Mouse (Mus musculus) cerebellum, adult 11-12 months (tissue): ENCODE measurements around the gene Sertad1.

Experiments used
- DNase-seq: peaks from one replicate; pipeline ENCODE4 v3.0.0; 2022

The Sertad1 gene

DNA sequence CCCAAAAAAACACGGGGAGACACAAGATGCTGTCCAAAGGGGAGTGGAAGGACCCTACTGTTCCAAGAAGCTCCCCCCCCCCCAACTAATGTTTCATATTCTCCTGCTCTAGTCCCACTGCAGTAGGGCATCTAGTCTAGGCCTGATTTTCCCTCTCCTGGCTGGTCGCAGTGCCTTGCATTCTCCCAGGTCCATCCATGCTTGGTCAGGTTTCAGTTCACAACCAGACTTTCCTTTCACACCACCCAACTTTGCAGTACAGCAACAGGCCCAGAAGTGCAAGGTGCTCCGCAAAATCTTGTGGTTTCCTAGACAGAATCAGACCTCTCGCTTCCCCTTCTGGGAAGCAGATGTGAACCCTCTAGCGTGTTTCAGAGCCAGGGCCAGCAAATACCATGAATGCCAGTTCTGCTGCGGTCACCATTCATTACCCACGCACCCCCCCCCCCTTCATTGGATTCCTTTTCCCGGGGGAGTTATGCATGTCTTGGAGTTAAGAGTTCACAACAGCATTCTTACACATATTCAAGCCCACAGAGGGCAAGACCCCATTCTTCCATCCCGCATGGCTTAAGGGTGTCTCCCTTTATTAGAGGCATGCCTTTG lies 20.2 kb downstream of the Sertad1 start:
- DNase-seq: no peak

DNA sequence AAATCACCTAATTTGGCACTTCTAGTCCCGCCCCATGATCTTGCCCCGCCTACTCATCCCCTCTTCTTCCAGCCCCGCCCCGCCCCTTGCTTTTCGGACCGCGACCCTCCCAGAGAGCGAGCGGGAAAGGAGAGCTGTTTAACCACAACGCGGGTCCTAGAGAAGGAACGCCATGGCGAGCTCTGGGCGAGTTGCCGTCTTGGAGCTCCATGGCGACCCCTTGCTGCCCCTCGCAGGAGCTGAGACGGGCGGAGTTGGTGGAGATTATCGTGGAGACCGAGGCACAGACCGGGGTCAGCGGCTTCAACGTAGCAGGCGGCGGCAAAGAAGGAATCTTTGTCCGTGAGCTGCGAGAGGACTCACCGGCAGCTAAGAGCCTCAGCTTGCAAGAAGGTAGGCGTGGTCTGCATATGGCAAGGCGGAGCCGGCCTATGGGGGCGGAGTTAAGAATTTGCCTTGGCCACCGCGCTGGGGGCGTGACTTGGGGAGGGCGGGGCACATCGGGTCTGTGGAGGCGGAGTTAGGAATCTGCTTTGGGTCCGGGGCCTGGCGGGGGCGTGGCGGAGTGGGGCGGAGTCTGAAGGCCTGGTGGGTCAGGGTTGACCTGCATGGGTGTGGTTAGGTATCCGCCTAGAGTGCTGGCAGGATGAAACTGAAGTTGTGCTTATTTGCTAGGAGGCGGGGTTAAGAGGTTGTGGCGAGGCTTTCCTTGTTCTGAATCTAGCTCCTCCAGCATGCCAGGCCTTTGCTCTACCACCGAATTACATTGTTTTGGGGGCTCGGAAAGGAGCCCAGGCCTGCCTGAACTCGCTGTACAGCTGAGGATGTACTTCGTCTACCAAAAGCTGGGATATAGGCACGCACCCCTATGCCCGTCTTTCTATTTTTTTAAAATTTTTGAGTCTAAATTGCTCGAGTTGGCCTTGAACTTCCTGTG lies 21.3 kb downstream of the Sertad1 start:
- DNase-seq: peak; percentile 92

DNA sequence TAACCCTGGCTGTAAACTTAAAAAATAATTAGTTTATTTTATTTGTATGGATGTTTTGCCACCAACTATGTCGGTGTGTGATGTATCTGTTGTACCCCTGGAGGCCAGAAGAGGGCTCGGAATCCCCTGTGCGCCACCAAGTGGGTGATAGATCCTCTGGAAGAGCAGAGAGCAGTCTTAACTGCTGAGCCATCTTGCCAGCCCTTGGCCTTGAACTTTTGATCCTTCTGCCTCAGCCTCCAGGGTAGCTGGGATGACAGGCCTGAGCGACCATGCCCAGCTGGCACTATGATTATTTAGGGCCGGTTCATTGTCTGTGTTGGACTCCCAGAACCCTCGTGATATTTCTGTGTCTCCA lies 21.9 kb downstream of the Sertad1 start:
- peak; percentile 63 for DNase-seq

DNA sequence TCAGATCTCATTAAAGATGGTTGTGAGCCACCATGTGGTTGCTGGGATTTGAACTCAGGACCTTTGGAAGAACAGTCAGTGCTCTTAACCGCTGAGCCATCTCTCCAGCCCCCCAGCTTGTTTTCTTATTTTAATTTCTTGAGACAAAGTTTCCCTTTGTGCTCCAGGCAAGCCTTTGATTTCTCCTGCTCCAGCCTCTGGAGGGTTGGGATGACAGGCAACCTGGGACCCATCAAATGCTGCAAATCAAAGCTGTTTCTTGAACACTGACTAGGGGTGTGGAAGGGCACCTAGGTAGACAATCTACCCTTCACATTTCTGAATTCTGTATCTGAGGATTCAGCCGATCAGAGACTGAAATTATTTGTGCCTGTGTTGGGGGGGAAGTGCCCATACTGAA lies 24.1 kb downstream of the Sertad1 start:
- no peak for DNase-seq

DNA sequence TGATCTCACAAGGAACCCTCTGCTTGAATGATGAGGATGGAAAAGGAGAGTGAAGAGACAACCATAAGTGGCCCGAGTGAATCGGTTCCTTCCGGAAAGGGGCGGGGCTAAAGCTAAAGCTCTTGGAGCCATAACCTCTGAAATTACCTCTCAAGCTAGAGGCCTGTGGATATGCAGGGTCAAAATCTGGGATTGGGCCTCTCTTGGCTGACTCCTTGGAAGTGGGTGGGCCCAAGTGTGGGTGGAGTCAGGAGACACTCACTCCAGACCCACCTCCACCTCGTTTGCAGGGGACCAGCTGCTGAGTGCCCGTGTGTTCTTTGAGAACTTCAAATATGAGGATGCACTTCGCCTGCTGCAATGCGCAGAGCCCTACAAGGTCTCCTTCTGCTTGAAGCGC lies 28.3 kb downstream of the Sertad1 start:
- DNase-seq: no peak

DNA sequence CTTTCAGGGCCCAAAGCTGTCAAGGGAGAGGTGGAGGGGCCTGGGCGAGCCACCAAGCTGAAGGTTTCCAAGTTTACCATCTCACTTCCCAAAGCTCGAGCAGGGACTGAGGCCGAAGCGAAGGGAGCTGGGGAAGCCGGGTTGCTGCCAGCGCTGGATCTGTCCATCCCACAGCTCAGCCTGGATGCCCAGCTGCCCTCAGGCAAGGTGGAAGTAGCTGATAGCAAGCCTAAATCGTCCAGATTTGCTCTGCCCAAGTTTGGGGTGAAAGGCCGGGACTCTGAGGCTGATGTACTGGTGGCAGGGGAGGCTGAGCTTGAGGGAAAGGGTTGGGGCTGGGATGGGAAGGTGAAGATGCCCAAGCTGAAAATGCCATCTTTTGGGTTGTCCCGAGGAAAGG lies 31.6 kb downstream of the Sertad1 start:
- DNase-seq: no peak

DNA sequence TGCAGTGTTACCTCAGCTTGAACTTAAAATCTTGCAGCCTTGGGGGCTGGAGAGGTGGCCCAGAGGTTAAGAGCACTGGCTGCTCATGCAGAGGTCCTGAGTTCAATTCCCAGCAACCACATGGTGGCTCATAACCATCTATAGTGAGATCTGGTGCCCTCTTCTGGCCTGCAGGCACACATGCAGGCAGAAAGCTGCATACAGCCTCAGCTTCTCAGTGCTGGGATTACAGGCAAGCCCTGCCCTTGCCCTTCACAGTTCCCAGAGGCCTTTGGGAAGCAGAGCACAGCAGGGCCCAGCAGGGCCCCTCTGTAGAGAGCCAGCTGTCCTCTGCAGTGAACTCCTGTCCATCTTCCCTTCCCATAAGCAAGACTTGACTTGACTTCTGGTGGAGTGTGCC lies 33.4 kb downstream of the Sertad1 start:
- no peak for DNase-seq

DNA sequence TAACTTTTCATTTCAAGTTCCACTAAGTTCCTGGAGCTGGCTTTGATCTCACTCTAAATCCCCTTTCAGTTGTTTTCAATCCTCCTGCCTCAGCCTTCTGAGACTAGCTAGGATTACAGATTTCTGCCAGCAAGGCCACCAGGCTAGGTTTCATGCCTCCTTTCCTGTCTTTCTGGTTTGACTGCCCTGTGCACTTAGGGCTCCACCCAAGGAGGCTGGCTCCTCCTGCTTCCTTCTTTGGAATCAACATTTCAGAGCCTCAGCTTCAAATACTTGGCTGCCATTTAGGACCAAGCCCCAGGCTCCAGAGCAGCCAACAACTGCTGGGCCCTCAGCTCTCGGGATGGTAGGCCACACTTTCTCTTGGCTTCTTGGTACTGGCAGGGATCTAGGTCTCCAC lies 33.9 kb downstream of the Sertad1 start:
- no peak for DNase-seq

DNA sequence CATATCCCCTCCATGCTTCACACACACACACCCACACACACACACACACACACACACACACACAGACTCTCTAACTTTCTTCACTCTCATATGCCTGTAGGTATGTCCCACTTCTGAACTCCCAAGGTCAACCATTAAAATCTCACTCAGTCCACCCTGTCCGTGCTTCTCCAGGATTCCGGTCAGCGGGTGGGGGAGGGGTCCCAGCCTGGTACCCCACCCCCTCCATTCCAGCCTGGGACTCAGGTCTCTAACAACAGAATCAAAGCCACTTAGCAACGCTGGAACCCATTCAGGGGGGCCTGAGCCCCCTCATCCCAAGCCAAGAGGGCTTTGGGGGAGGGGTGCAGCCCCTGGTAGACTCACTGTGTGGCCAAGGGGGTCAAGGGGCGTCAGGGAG lies 36.3 kb downstream of the Sertad1 start, which contains the start of gene Hipk4:
TSS of gene Hipk4 (plus strand) at position 301 of the 400 bp plus-strand sequence.
- no peak for DNase-seq

DNA sequence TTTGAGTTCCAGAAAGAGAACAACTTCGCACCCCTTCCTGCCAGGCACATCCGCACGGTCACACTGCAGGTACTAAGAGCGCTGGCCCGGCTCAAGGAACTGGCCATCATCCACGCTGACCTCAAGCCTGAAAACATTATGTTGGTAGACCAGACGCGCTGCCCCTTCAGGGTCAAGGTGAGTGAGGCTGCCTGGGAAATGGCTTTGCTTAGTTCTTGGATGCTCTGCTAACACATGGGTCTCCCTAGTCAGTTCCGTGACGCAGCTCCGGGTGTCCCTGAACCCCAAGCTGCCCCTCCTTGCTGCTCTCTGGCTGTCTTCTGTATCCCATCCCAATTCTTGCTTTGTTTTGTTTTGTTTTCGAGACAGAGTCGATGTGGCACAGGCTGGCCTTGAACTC lies 37.1 kb downstream of the Sertad1 start:
- DNase-seq: no peak

DNA sequence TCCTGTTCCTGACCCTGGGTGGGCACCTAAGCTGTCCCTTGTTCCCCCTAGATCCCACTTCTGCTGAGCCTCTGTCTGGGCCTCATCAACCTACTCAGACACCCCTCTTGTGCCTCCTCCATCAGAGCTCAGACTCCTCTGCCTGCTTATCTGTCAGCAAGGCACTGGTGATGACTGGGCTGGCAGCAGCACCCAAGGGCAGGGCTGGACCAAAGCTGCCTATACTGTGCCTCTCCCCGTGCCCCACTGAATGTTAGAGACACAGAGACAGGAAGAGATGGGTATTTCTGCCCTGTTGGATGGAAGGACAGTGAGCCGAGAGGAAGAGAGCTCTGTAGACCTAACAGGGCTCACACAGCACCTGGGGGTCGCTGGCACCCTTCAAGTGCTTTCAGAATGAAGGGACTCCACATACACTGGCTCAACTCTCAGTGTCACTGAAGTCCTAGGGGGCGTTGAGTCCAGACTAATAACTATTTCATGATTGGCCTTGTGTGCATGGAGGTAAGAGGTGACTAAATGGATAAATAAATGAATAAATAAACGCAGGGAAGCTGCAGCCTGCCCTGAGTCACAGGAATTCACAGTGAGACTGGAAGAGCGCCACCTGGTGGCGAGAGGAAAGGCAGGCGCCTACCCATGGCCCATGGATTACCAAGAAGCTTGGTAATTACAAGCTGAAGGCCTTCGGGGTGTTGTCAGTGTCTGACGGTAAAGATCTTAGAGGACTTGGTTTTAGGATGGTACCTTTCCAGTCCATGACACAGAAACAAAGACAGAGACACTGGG lies 39.5 kb downstream of the Sertad1 start:
- DNase-seq: peak; percentile 71

DNA sequence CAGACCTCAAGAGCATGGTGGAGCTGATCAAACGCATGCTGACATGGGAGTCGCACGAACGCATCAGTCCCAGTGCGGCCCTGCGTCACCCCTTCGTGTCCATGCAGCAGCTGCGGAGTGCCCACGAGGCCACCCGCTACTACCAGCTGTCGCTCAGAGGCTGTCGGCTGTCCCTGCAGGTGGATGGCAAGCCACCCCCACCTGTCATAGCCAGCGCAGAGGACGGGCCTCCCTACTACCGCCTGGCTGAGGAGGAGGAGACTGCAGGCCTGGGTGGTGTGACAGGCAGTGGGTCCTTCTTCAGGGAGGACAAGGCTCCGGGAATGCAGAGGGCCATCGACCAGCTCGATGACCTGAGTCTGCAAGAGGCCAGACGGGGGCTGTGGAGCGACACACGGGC lies 42.4 kb downstream of the Sertad1 start:
- DNase-seq: no peak

DNA sequence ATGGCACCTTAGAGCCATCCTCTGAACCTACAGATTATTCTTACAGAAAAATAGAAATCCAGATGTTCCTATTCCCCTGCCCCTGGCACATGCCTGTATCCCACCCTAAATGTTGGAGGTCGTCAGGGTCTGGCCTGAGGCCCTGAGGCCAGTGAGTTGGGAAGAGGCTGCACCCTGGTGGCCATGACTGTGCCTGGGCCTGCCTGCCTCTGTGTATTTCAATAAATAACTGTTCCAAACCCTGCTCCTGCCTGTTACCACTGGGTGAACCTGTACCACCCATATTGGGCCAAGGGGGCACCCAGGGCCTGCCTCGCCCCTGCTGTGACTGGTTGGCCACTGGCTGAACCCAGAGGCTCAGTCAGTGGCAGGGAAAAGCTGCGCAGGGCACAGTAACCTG lies 44.2 kb downstream of the Sertad1 start:
- DNase-seq: no peak

DNA sequence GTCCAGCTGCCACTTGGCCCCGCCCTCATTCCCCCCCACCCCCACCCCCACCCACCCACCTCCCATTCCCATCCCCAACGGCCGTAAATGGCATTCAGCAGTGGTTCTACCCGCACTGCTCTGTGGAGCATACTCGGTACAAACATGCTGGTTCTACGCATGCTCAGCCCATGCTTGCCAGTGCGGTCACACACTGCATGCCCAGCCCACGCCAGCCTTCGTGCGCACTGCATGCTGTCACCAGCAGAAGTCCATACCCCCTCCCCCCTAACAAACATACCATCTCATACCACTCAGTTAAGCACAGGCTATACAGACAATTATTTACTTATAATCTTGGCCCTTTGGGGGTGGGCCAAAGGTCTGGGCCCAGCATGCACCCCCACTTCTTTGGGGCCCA lies 45.0 kb downstream of the Sertad1 start:
- no peak for DNase-seq

DNA sequence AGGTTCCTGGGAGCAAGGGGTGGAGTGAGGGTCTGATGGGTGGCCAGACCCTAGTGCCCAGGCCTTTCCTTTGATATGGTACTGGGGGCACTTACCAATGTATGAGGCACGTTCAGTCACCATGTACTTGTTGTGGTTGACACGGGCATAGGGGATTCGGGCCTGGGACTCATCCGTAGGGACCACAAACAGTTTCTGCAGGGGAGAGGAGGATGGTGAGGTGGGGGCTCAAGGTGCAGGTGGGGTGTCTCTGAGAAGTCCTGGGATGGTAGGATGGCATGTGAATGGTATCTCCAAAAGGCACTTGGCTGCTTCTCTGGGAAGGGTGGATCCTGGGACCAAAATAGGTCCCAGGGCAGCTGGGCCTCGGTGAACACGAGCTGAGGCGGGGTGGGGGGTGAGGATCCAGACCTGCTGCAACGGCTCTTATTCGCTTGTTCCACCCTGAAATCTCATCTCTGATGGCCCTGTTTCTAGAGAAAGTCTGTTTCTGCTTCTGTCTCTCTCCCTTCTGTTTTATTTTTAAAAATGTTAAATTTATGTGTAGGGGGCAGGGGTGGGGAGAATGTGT lies 45.9 kb downstream of the Sertad1 start:
- DNase-seq: no peak

DNA sequence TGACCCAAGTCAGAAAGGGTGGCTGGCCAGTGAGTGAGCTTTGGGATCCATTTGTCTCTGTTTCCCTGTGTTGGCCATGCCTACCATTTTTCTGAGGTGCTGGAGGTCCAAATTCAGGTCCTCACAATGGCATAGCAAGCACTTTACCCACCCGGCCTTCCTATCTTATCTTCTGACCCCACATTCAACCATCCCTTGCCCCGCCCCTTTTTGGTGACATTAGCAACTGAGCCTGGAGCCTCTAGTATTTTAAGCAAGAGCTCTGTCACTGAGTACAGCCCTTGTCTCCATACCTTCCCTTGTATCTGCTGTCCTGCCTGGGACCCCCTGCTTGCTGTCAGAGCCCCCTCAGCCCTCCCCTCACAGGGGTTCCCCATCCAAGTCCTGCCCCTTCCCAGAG lies 48.7 kb downstream of the Sertad1 start:
- DNase-seq: no peak

DNA sequence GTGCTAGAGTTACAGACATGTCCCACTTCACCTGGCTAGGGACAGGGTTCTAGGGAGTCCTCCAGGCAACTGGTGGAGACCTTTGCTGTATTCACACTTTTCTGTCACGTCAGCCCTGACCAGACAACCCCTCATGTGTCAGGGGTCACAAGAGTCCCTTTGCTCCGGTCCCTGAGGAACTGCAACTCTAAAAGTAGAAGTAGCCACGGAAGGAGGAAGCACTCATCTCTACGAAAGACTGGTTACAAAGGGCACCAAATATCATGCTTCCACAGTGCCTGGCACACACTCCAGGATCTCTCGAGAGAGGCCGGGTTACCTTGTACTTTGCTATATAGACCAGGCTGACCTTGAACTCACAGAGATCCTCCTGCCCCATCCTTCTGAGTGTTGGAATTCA lies 49.9 kb downstream of the Sertad1 start:
- DNase-seq: no peak

DNA sequence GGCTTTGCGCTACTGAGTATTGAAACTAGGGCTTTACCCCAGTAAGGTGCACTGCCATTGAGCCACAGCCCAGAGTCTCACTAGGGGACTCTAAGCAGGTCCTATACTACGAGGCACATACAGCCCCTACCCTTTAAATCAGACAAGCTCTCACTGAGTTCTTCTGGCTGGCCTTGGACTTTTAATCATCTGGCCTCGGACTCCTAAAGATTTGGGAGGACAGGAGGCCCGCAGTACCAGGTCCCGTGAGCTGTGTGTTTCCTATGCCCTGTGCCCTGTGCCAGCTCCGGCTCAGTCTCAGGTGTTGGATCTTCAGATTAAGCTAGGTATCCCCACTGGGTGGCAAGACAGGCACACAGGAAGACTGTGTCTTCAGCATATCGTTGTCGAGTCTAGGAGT lies 51.3 kb downstream of the Sertad1 start:
- DNase-seq: no peak

DNA sequence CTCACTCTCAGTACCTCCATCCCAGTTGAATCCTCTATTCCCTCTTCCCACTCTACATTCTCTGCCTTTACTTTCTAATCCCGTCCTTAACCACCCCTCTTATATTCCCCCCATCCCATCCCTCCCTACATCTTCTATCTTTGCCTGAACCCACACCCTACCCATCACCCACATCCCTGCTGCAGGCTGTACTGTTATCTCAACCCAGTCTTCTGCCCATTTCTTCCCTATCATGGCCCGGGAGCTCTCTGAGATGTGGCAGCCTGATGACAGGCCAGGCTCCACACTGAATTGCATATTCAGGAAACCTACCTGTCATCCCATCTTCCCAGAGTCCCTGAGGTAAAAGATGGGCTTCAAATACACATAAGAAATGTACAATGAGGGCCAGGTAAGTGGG lies 52.1 kb downstream of the Sertad1 start:
- DNase-seq: no peak
